Mouse (Mus musculus) ES-Bruce4 (cell line): ENCODE measurements at regions not wholly inside any gene's neighbourhood (a gene's known extent, or its start where the extent isn't known, plus 50 kb on each side); places are given as distances from the start of the nearest gene placed in this dataset.

Experiments
- CTCF ChIP-seq: IDR thresholded peaks from one replicate; pipeline ENCODE4 v1.8.1; 2011; ENCODE audit warnings: low read depth, low read length
- EP300 ChIP-seq: IDR thresholded peaks from 2 replicates; pipeline ENCODE4 v1.6.1; 2011; ENCODE audit warnings: low read depth, low read length; ENCODE audit not compliant: insufficient read depth

DNA sequence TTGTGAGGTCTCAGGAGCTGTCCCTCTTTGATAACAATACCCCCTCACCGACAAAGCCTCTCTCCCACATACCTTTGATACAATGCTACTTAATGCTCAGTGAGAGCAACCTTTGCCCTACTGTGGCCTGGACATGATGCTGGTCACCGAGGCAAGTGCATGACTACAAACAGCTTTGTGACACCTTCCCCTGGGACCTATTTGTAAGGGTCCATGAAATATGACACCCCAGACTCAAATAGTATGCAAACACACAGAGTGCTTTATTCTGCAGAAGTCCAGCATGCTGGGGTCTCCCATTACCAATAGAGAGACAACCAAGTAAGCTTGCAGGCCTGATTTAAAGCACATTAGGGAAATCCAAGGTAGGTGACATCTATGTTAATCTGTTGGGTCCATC lies 210.6 kb downstream of the Xxylt1 start:
- no peak for TF ChIP-seq CTCF
- no peak for TF ChIP-seq EP300
